Mouse (Mus musculus) limb, embryonic 11.5 days (tissue): ENCODE results near the gene Atp8a2. TPM values are rescaled to one million over a fixed set of nuclear protein-coding genes. Genes with fewer than 3 reads are reported as not detected.

Source experiments
- ATAC-seq: fragments of 200-750 bp; cut with Nextera tagmentation; 2 replicates; pipeline ENCODE4 v1.8.0; 2017; ENCODE audit warnings: low read depth; ENCODE audit not compliant: insufficient number of reproducible peaks, low FRiP score, low TSS enrichment
- DNase-seq: peaks from one replicate; pipeline ENCODE4 v3.0.0-alpha.2; 2015; ENCODE audit warnings: low spot score
- H3K27ac ChIP-seq: fragments of 300-500 bp; sonication (generic); replicated peaks from 2 replicates; pipeline ENCODE4 v1.5.1; 2014; ENCODE audit warnings: low read depth, mild to moderate bottlenecking, low read length
- H3K27me3 ChIP-seq: fragments of 300-500 bp; sonication (generic); 2 replicates; pipeline ENCODE4 v1.6.1; 2014; ENCODE audit warnings: mild to moderate bottlenecking, low read length, mixed read lengths; ENCODE audit not compliant: control insufficient read depth, insufficient read depth
- H3K36me3 ChIP-seq: fragments of 300-500 bp; sonication (generic); 2 replicates; pipeline ENCODE4 v1.6.1; 2014; ENCODE audit warnings: mild to moderate bottlenecking, low read length, moderate library complexity, mixed read lengths; ENCODE audit not compliant: control insufficient read depth, insufficient read depth
- H3K4me1 ChIP-seq: fragments of 300-500 bp; sonication (generic); 2 replicates; pipeline ENCODE4 v1.6.1; 2014; ENCODE audit warnings: low read length, mixed read lengths; ENCODE audit not compliant: control insufficient read depth, insufficient read depth
- H3K4me2 ChIP-seq: fragments of 300-500 bp; sonication (generic); 2 replicates; pipeline ENCODE4 v1.6.1; 2014; ENCODE audit warnings: low read depth, mild to moderate bottlenecking, moderate library complexity; ENCODE audit not compliant: severe bottlenecking
- H3K4me3 ChIP-seq: fragments of 300-500 bp; sonication (generic); 2 replicates; pipeline ENCODE4 v1.5.1; 2014; ENCODE audit warnings: low read depth, low read length
- H3K9ac ChIP-seq: fragments of 300-500 bp; sonication (generic); 2 replicates; pipeline ENCODE4 v1.6.1; 2014; ENCODE audit warnings: mild to moderate bottlenecking, low read length
- H3K9me3 ChIP-seq: fragments of 300-500 bp; sonication (generic); 2 replicates; pipeline ENCODE4 v1.6.1; 2016; ENCODE audit warnings: low read length; ENCODE audit not compliant: control insufficient read depth
- WGBS: fragments of 180-500 bp; shearing (Covaris S2); extraction: QIAGEN DNeasy Blood & Tissue Kit; methylation state at CpG from one replicate; pipeline ENCODE4 v1.1.7; 2014; 5-methylcytosine and 5-hydroxymethylcytosine counted together
- polyA plus RNA-seq: library from polyadenylated mRNA; unstranded; fragments of >200 nt; fragmentation: Nextera tagmentation; extraction: Ambion mirVana; gene quantifications from 2 replicates; pipeline ENCODE4 v1.2.1, GENCODE M21; 2014

Gene Atp8a2
- polyA plus RNA-seq, 1 experiment from 2014 or later = 2.7 TPM

GRCm38 (mm10) chr14:60030666-60031065 is 166.3 kb downstream of the Atp8a2 start:
- Histone ChIP-seq H3K4me1 (0 out of 2 replicates have a peak, but pooled peaks cover 2% of the 10 kb centered on the region), H3K4me3 (no peak overlapping the region), H3K9me3 (no peaks in the 10 kb centered on the region), H3K27me3 (no peaks in the 10 kb centered on the region), H3K4me2 (no peak overlapping the region), H3K9ac (no peak overlapping the region), H3K36me3 (no peaks in the 10 kb centered on the region), H3K27ac (no peak overlapping the region)
- ATAC-seq (no peak), DNase-seq (no peak)
- WGBS = 73% methylated on average over 2 of the region's 2 CpGs

GRCm38 (mm10) chr14:60027139-60027538 is 169.8 kb downstream of the Atp8a2 start:
- Histone ChIP-seq H3K27ac (no peak overlapping the region), H3K27me3 (no peaks in the 10 kb centered on the region), H3K4me1 (no peaks in the 10 kb centered on the region), H3K9ac (no peak overlapping the region), H3K9me3 (no peaks in the 10 kb centered on the region), H3K36me3 (no peaks in the 10 kb centered on the region), H3K4me3 (no peak overlapping the region), H3K4me2 (no peak overlapping the region)
- ATAC-seq (no peak), DNase-seq (no peak)
- WGBS = 64% methylated on average over 1 of the region's 1 CpGs

GRCm38 (mm10) chr14:60026647-60027046 is 170.3 kb downstream of the Atp8a2 start:
- H3K27ac ChIP-seq = no peak overlapping the region
- H3K36me3 ChIP-seq = no peaks in the 10 kb centered on the region
- no peaks in the 10 kb centered on the region for H3K27me3 ChIP-seq
- no peaks in the 10 kb centered on the region for H3K4me1 ChIP-seq
- no peak overlapping the region for H3K4me2 ChIP-seq
- DNase-seq (no peak), ATAC-seq (no peak)
- 66% methylated on average over 8 of the region's 8 CpGs for WGBS
- no peak overlapping the region for H3K4me3 ChIP-seq
- no peak overlapping the region for H3K9ac ChIP-seq
- H3K9me3 ChIP-seq = no peaks in the 10 kb centered on the region

- H3K27ac ChIP-seq = no peak overlapping the region
- ATAC-seq (no peak), DNase-seq (peak; percentile 93)
- no peaks in the 10 kb centered on the region for H3K36me3 ChIP-seq
- no peaks in the 10 kb centered on the region for H3K9me3 ChIP-seq
- H3K4me1 ChIP-seq = no peaks in the 10 kb centered on the region
- H3K4me3 ChIP-seq = no peak overlapping the region
- H3K9ac ChIP-seq = no peak overlapping the region
- no peak overlapping the region for H3K4me2 ChIP-seq
- 34% methylated on average over 4 of the region's 4 CpGs for WGBS
- no peaks in the 10 kb centered on the region for H3K27me3 ChIP-seq
These were observed 181.1 kb downstream of the Atp8a2 start for GRCm38 (mm10) chr14:60015891-60016290.

GRCm38 (mm10) chr14:60001801-60002200 is 195.2 kb downstream of the Atp8a2 start:
- H3K9ac ChIP-seq = no peak overlapping the region

GRCm38 (mm10) chr14:59988860-59989259 is 208.1 kb downstream of the Atp8a2 start:
- WGBS = 67% methylated on average over 5 of the region's 5 CpGs
- Histone ChIP-seq H3K9me3 (no peaks in the 10 kb centered on the region), H3K4me2 (no peak overlapping the region)

More at GRCm38 (mm10) chr14:60001801-60002200, 195.2 kb downstream of the Atp8a2 start:
- Histone ChIP-seq H3K4me3 (no peak overlapping the region), H3K4me2 (no peak overlapping the region), H3K27me3 (no peaks in the 10 kb centered on the region), H3K27ac (no peak overlapping the region), H3K4me1 (no peaks in the 10 kb centered on the region), H3K36me3 (no peaks in the 10 kb centered on the region), H3K9me3 (no peaks in the 10 kb centered on the region; the same call in 1 of the 2 replicates)
- ATAC-seq (no peak), DNase-seq (no peak)
- WGBS = 73% methylated on average over 1 of the region's 1 CpGs

GRCm38 (mm10) chr14:59987975-59988374 is 209.0 kb downstream of the Atp8a2 start:
- no peak overlapping the region for H3K27ac ChIP-seq
- WGBS = 63% methylated on average over 3 of the region's 3 CpGs
- H3K36me3 ChIP-seq = no peaks in the 10 kb centered on the region
- ATAC-seq = no peak
- no peak overlapping the region for H3K9ac ChIP-seq
- no peaks in the 10 kb centered on the region for H3K27me3 ChIP-seq
- H3K4me1 ChIP-seq = no peaks in the 10 kb centered on the region
- no peak overlapping the region for H3K4me3 ChIP-seq
- no peak for DNase-seq
- H3K4me2 ChIP-seq = no peak overlapping the region
- no peaks in the 10 kb centered on the region for H3K9me3 ChIP-seq

More at GRCm38 (mm10) chr14:59988860-59989259, 208.1 kb downstream of the Atp8a2 start:
- no peak for DNase-seq
- no peak for ATAC-seq
- H3K27me3 ChIP-seq = no peaks in the 10 kb centered on the region
- H3K27ac ChIP-seq = no peak overlapping the region
- no peak overlapping the region for H3K4me3 ChIP-seq
- no peaks in the 10 kb centered on the region for H3K4me1 ChIP-seq
- no peaks in the 10 kb centered on the region for H3K36me3 ChIP-seq
- no peak overlapping the region for H3K9ac ChIP-seq

- no peaks in the 10 kb centered on the region for H3K4me1 ChIP-seq
- no peaks in the 10 kb centered on the region for H3K9me3 ChIP-seq
- H3K36me3 ChIP-seq = no peaks in the 10 kb centered on the region
- no peak overlapping the region for H3K9ac ChIP-seq
- no peak overlapping the region for H3K4me2 ChIP-seq
- H3K4me3 ChIP-seq = no peak overlapping the region
- 56% methylated on average over 1 of the region's 2 CpGs for WGBS
- no peaks in the 10 kb centered on the region for H3K27me3 ChIP-seq
- no peak overlapping the region for H3K27ac ChIP-seq
- DNase-seq = no peak
- ATAC-seq = no peak
These were observed 219.0 kb downstream of the Atp8a2 start for GRCm38 (mm10) chr14:59978007-59978406.

GRCm38 (mm10) chr14:59971221-59971730 is 225.7 kb downstream of the Atp8a2 start:
- no peak for DNase-seq
- no peak overlapping the region for H3K27ac ChIP-seq
- peaks cover 6% of the 10 kb centered on the region; the same call in 1 of the 2 replicates for H3K4me1 ChIP-seq
- H3K36me3 ChIP-seq = no peaks in the 10 kb centered on the region
- H3K9me3 ChIP-seq = no peaks in the 10 kb centered on the region
- 23% methylated on average over 5 of the region's 5 CpGs for whole genome bisulfite sequencing
- H3K9ac ChIP-seq = no peak overlapping the region
- ATAC-seq = no peak
- H3K4me3 ChIP-seq = no peak overlapping the region
- no peaks in the 10 kb centered on the region for H3K27me3 ChIP-seq
- no peak overlapping the region for H3K4me2 ChIP-seq
